Mouse (Mus musculus) kidney, postnatal 4 days (tissue): ENCODE data around the gene Lyz1.
A peak's percentile ranks its signal among the peaks of the same experiment; 100 is the strongest.
"Not testable (repeated sequence)": the region's sequence is repeated elsewhere in the genome, so short reads cannot be mapped to it uniquely, and the experiment has no call there.

Experiments
- DNase-seq, 2 experiments: peaks; one replicate each; pipeline ENCODE4 v3.0.0; 2021; ENCODE audit warnings: mixed read lengths in 2 of 2

Gene Lyz1

GRCm38 (mm10) chr10:117286366-117286970 is 6.2 kb downstream of the Lyz1 start:
- DNase-seq, result no peak

- DNase-seq, result not testable (repeated sequence)
These were observed 7.1 kb downstream of the Lyz1 start for GRCm38 (mm10) chr10:117285584-117285983.

GRCm38 (mm10) chr10:117284578-117285520 is 7.8 kb downstream of the Lyz1 start:
- no peak for DNase-seq

GRCm38 (mm10) chr10:117283871-117284577 is 8.6 kb downstream of the Lyz1 start:
- no peak for DNase-seq

GRCm38 (mm10) chr10:117283196-117283595 is 9.5 kb downstream of the Lyz1 start:
- DNase-seq, result not testable (repeated sequence)

GRCm38 (mm10) chr10:117282551-117282950 is 10.1 kb downstream of the Lyz1 start:
- no peak for DNase-seq

GRCm38 (mm10) chr10:117282049-117282448 is 10.6 kb downstream of the Lyz1 start, which contains the start of gene Lyz2:
Lyz2 (minus strand) TSS chr10:117282321.
- DNase-seq, result peak; percentile 24 to 46

GRCm38 (mm10) chr10:117281381-117281920 is 11.2 kb downstream of the Lyz1 start:
- DNase-seq, result no peak

GRCm38 (mm10) chr10:117280000-117280399 is 12.7 kb downstream of the Lyz1 start:
- DNase-seq, result peak in 1 of 2 experiments; percentile 15

- DNase-seq, result not testable (repeated sequence)
These were observed 14.2 kb downstream of the Lyz1 start for GRCm38 (mm10) chr10:117278510-117278909.

- peak in 1 of 2 experiments; percentile 9 for DNase-seq
These were observed 14.9 kb downstream of the Lyz1 start for GRCm38 (mm10) chr10:117277779-117278178.

- DNase-seq, result no peak
These were observed 16.8 kb downstream of the Lyz1 start for GRCm38 (mm10) chr10:117275681-117276369.

- DNase-seq, result not testable (repeated sequence)
These were observed 18.0 kb downstream of the Lyz1 start for GRCm38 (mm10) chr10:117274645-117275044.

- peak; percentile 4 to 10 for DNase-seq
These were observed 20.6 kb downstream of the Lyz1 start for GRCm38 (mm10) chr10:117272023-117272422.

GRCm38 (mm10) chr10:117259870-117260269 is 32.8 kb downstream of the Lyz1 start:
- no peak for DNase-seq

GRCm38 (mm10) chr10:117238603-117239002 is 54.1 kb downstream of the Lyz1 start, which contains the start of gene 9530003J23Rik:
9530003J23Rik (minus strand) TSS chr10:117238703.
- DNase-seq, result no peak
